Mouse (Mus musculus) midbrain, embryonic 16.5 days (tissue): Measurements from ENCODE around the gene Ctsz. TPM values are rescaled to one million over a fixed set of nuclear protein-coding genes. Genes with fewer than 3 reads are reported as not detected.

Source experiments
- ATAC-seq: fragments of 200-750 bp; cut with Nextera tagmentation; 2 replicates; pipeline ENCODE4 v1.8.0; 2017; ENCODE audit warnings: moderate TSS enrichment
- H3K27ac ChIP-seq: fragments of 300-500 bp; sonication (generic); 2 replicates; pipeline ENCODE4 v1.5.1; 2014; ENCODE audit warnings: mild to moderate bottlenecking, low read length, mixed read lengths
- H3K27me3 ChIP-seq: fragments of 300-500 bp; sonication (generic); 2 replicates; pipeline ENCODE4 v1.6.1; 2014; ENCODE audit warnings: low read depth, low read length, mixed read lengths; ENCODE audit not compliant: control insufficient read depth, insufficient read depth
- H3K36me3 ChIP-seq: fragments of 300-500 bp; sonication (generic); 2 replicates; pipeline ENCODE4 v1.6.1; 2014; ENCODE audit warnings: mild to moderate bottlenecking, low read length, moderate library complexity, mixed read lengths; ENCODE audit not compliant: control insufficient read depth, insufficient read depth
- H3K4me1 ChIP-seq: fragments of 300-500 bp; sonication (generic); 2 replicates; pipeline ENCODE4 v1.6.1; 2014; ENCODE audit warnings: mild to moderate bottlenecking, low read length, mixed read lengths; ENCODE audit not compliant: control insufficient read depth, insufficient read depth
- H3K4me2 ChIP-seq: fragments of 300-500 bp; sonication (generic); 2 replicates; pipeline ENCODE4 v1.6.1; 2014; ENCODE audit warnings: mild to moderate bottlenecking, low read length, mixed read lengths
- H3K4me3 ChIP-seq: fragments of 300-500 bp; sonication (generic); 2 replicates; pipeline ENCODE4 v1.5.1; 2014; ENCODE audit warnings: low read depth, mild to moderate bottlenecking, low read length, moderate library complexity, mixed read lengths
- H3K9ac ChIP-seq: fragments of 300-500 bp; sonication (generic); 2 replicates; pipeline ENCODE4 v1.6.1; 2014; ENCODE audit warnings: low read depth, low read length, mixed read lengths
- H3K9me3 ChIP-seq: fragments of 300-500 bp; sonication (generic); replicated peaks from 2 replicates; pipeline ENCODE4 v1.6.1; 2014; ENCODE audit warnings: mild to moderate bottlenecking, low read length, mixed read lengths; ENCODE audit not compliant: control insufficient read depth, poor library complexity, severe bottlenecking
- WGBS: fragments of 180-500 bp; shearing (Covaris S2); extraction: QIAGEN DNeasy Blood & Tissue Kit; methylation state at CpG from one replicate; pipeline ENCODE4 v1.1.7; 2014; 5-methylcytosine and 5-hydroxymethylcytosine counted together
- polyA plus RNA-seq: library from polyadenylated mRNA; unstranded; fragments of >200 nt; fragmentation: Nextera tagmentation; extraction: Ambion mirVana; gene quantifications from 2 replicates; pipeline ENCODE4 v1.2.1, GENCODE M21; 2015

Gene Ctsz
- polyA plus RNA-seq, 1 experiment from 2014 or later = 63.3 TPM

- Histone ChIP-seq H3K4me2 (no peak overlapping the region), H3K27me3 (no peaks in the 10 kb centered on the region), H3K4me3 (no peak overlapping the region), H3K9me3 (no peaks in the 10 kb centered on the region), H3K4me1 (peaks cover 8% of the 10 kb centered on the region; the same call in 1 of the 2 replicates), H3K9ac (no peak overlapping the region), H3K27ac (no peak overlapping the region), H3K36me3 (no peaks in the 10 kb centered on the region)
- 98% methylated on average over 7 of the region's 7 CpGs for WGBS
- ATAC-seq = no peak
Measured at GRCm38 (mm10) chr2:174436916-174437696, 1.7 kb downstream of the Ctsz start.

GRCm38 (mm10) chr2:174436076-174436701 lies 2.6 kb downstream of the Ctsz start:
- WGBS = 92% methylated on average over 26 of the region's 26 CpGs
- no peak overlapping the region for H3K4me3 ChIP-seq
- H3K27ac ChIP-seq = no peak overlapping the region
- peaks cover 8% of the 10 kb centered on the region; the same call in 1 of the 2 replicates for H3K4me1 ChIP-seq
- no peak overlapping the region for H3K4me2 ChIP-seq
- ATAC-seq = no peak
- H3K9me3 ChIP-seq = no peaks in the 10 kb centered on the region
- H3K9ac ChIP-seq = no peak overlapping the region
- no peaks in the 10 kb centered on the region for H3K27me3 ChIP-seq
- no peaks in the 10 kb centered on the region for H3K36me3 ChIP-seq

DNA sequence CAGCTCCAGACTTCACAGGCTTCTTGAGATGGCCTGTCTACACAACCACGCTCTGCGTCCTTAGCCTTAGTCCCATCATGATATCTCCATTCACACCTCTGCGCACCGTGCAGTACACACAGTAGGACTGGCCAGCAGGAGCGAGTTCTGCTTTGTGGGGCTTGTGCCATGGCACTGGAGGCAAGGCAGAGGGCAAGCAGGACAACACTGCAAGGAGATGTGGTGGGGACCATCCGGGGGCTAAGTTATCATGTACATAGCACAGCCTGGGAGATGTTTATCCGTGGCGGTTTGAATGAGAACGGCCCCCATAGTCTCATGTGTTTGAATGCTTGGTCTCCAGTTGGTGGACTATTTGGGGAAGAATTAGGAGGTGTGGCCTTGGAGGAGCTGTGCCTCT lies 3.9 kb downstream of the Ctsz start:
- WGBS = 95% methylated on average over 9 of the region's 9 CpGs

DNA sequence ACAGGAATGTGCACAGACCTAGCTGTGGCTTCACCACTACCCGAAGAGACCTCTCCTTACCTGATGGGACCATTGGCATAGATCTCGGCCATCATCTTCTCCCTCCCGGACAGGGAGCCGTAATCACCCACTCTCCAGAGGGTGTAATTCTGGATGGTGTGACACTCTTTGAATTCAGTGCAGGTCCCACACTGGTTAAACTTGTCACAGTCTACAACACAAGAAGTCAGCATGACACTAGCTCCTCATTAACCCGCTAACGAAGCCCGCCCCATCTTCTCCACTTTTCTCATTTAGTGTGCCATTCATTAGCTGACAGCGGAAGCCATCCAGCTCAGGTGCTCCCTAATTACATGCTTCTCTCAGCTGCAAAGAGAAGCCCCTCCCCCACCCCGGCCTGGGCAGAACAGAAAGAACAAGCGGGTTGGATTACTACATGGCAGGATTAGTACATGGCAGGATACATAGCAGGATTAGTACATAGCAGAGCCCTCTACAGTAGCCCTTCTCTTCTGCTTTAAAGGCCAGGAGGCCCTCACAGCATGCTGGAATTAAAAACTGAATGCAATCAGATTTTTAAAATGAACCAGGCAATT lies 9.7 kb downstream of the Ctsz start:
- no peaks in the 10 kb centered on the region for H3K4me1 ChIP-seq
- no peak overlapping the region for H3K4me3 ChIP-seq
- no peaks in the 10 kb centered on the region for H3K9me3 ChIP-seq
- ATAC-seq = no peak
- 72% methylated on average over 10 of the region's 10 CpGs for WGBS
- no peak overlapping the region for H3K4me2 ChIP-seq
- H3K27ac ChIP-seq = no peak overlapping the region
- H3K9ac ChIP-seq = no peak overlapping the region
- no peaks in the 10 kb centered on the region for H3K27me3 ChIP-seq
- peaks cover 19% of the 10 kb centered on the region for H3K36me3 ChIP-seq

More for the DNA sequence above, 3.9 kb downstream of the Ctsz start:
- Histone ChIP-seq H3K27ac (no peak overlapping the region), H3K9ac (no peak overlapping the region), H3K36me3 (no peaks in the 10 kb centered on the region), H3K4me2 (no peak overlapping the region), H3K4me1 (peaks cover 8% of the 10 kb centered on the region; the same call in 1 of the 2 replicates), H3K27me3 (no peaks in the 10 kb centered on the region), H3K4me3 (no peak overlapping the region), H3K9me3 (no peaks in the 10 kb centered on the region)
- no peak for ATAC-seq

- Histone ChIP-seq H3K27ac (no peak overlapping the region), H3K4me3 (no peak overlapping the region), H3K27me3 (no peaks in the 10 kb centered on the region), H3K4me1 (no peaks in the 10 kb centered on the region), H3K9ac (no peak overlapping the region), H3K9me3 (no peaks in the 10 kb centered on the region), H3K36me3 (peaks cover 24% of the 10 kb centered on the region), H3K4me2 (no peak overlapping the region)
- 74% methylated on average over 18 of the region's 18 CpGs for WGBS
- ATAC-seq = no peak
Measured at GRCm38 (mm10) chr2:174428076-174428835, 10.6 kb downstream of the Ctsz start.

GRCm38 (mm10) chr2:174426856-174427255 lies 12.0 kb downstream of the Ctsz start:
- Histone ChIP-seq H3K27ac (no peak overlapping the region), H3K36me3 (peaks cover 34% of the 10 kb centered on the region), H3K9ac (no peak overlapping the region), H3K27me3 (no peaks in the 10 kb centered on the region), H3K9me3 (no peaks in the 10 kb centered on the region), H3K4me3 (no peak overlapping the region), H3K4me1 (no peaks in the 10 kb centered on the region), H3K4me2 (no peak overlapping the region)
- 92% methylated on average over 12 of the region's 12 CpGs for WGBS
- ATAC-seq = no peak

- H3K4me2 ChIP-seq = no peak overlapping the region
- no peak overlapping the region for H3K9ac ChIP-seq
- H3K36me3 ChIP-seq = peaks cover 36% of the 10 kb centered on the region
- 92% methylated on average over 11 of the region's 11 CpGs for WGBS
- H3K27me3 ChIP-seq = no peaks in the 10 kb centered on the region
- H3K9me3 ChIP-seq = no peaks in the 10 kb centered on the region
- H3K4me3 ChIP-seq = no peak overlapping the region
- no peak overlapping the region for H3K27ac ChIP-seq
- H3K4me1 ChIP-seq = no peaks in the 10 kb centered on the region
- ATAC-seq = no peak
Measured at GRCm38 (mm10) chr2:174424301-174425085, 14.3 kb downstream of the Ctsz start.

DNA sequence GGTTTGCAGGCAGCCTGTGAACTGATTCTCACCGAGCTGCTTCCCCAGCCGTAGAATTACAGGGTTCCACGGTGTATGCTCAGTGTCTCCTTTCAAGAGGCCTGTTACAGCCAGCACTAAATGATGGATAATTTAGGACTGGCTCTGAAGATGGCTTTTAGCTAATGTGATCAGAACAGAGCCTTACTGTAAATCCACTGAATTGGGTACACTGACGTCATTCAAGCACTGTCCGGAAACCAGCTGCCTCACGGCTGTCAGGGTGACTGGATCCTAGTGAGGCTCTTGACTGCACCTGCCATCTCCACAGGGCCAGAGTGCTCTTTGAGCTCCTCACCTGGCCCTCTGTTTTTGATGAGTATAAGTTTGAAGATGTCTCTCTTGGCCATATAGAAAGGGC lies 17.7 kb downstream of the Ctsz start:
- WGBS = 94% methylated on average over 6 of the region's 6 CpGs
- Histone ChIP-seq H3K4me1 (peaks cover 5% of the 10 kb centered on the region), H3K4me2 (no peak overlapping the region), H3K9me3 (no peaks in the 10 kb centered on the region), H3K4me3 (no peak overlapping the region), H3K27me3 (no peaks in the 10 kb centered on the region), H3K36me3 (peaks cover 19% of the 10 kb centered on the region; the same call in 1 of the 2 replicates), H3K27ac (no peak overlapping the region), H3K9ac (no peak overlapping the region)
- no peak for ATAC-seq
